Mouse (Mus musculus) spleen, adult 2 months (tissue): ENCODE measurements around the gene Gm28043.

ENCODE experiments used
- CTCF ChIP-seq: fragments of 200-500 bp; IDR thresholded peaks from 2 replicates; pipeline ENCODE4 v1.5.1; 2011; ENCODE audit warnings: mild to moderate bottlenecking, inconsistent platforms; ENCODE audit not compliant: insufficient read depth, insufficient read length, insufficient replicate concordance; ENCODE audit errors: extremely low read depth
- POLR2A ChIP-seq: fragments of 200-500 bp; IDR thresholded peaks from 2 replicates; pipeline ENCODE4 v1.6.1; 2011; ENCODE audit warnings: low read depth, low read length, inconsistent platforms

GRCm38 (mm10) chr17:29708783-29709182, 94.1 kb downstream of the Gm28043 start:
- no peak for TF ChIP-seq POLR2A
- TF ChIP-seq CTCF, result no peak
